Mouse (Mus musculus) heart, adult 8-10 months (tissue): Measurements from ENCODE around the gene Msh4. TPM values are rescaled to one million over a fixed set of nuclear protein-coding genes. Genes with fewer than 3 reads are reported as not detected.

ENCODE experiments used
- DNase-seq: peaks from one replicate; pipeline ENCODE4 v3.0.0; 2022; ENCODE audit warnings: low spot score
- total RNA-seq, 4 experiments: library from RNA; stranded (reverse); gene quantifications; 2 replicates each; pipeline ENCODE4 v1.2.4; 2022

The Msh4 gene
- under 1 TPM in 1 of 4 experiments, not detected in 3; 0.08 TPM for total RNA-seq

- no peak for DNase-seq
Observed at GRCm38 (mm10) chr3:153906136-153906871, at the start of gene Msh4. Gene Msh4 (minus strand): TSS chr3:153906138.

GRCm38 (mm10) chr3:153948176-153948575, 42.2 kb upstream of the Msh4 start:
- peak; percentile 44 for DNase-seq

GRCm38 (mm10) chr3:153947271-153947670, 41.3 kb upstream of the Msh4 start:
- DNase-seq: no peak

GRCm38 (mm10) chr3:153944335-153944990, 38.5 kb upstream of the Msh4 start, which contains the start of gene Acadm:
Gene Acadm (minus strand): TSS chr3:153944632.
- DNase-seq: peak; percentile 98

GRCm38 (mm10) chr3:153943901-153944334, 38.0 kb upstream of the Msh4 start:
- DNase-seq: no peak

- peak; percentile 29 for DNase-seq
Observed at GRCm38 (mm10) chr3:153943003-153943640, 37.2 kb upstream of the Msh4 start.

- peak; percentile 22 for DNase-seq
Observed at GRCm38 (mm10) chr3:153941613-153942012, 35.7 kb upstream of the Msh4 start.

GRCm38 (mm10) chr3:153940486-153940885, 34.5 kb upstream of the Msh4 start:
- DNase-seq: no peak

GRCm38 (mm10) chr3:153940021-153940420, 34.1 kb upstream of the Msh4 start:
- no peak for DNase-seq

- DNase-seq: no peak
Observed at GRCm38 (mm10) chr3:153937116-153937810, 31.3 kb upstream of the Msh4 start.

GRCm38 (mm10) chr3:153935878-153936277, 29.9 kb upstream of the Msh4 start:
- DNase-seq: peak; percentile 47

GRCm38 (mm10) chr3:153932461-153932860, 26.5 kb upstream of the Msh4 start:
- no peak for DNase-seq

- no peak for DNase-seq
Observed at GRCm38 (mm10) chr3:153929526-153929925, 23.6 kb upstream of the Msh4 start.

GRCm38 (mm10) chr3:153926333-153926732, 20.4 kb upstream of the Msh4 start:
- no peak for DNase-seq

GRCm38 (mm10) chr3:153921147-153921910, 15.4 kb upstream of the Msh4 start:
- DNase-seq: no peak

- DNase-seq: no peak
Observed at GRCm38 (mm10) chr3:153917200-153917599, 11.3 kb upstream of the Msh4 start.

GRCm38 (mm10) chr3:153913510-153914243, 7.7 kb upstream of the Msh4 start:
- DNase-seq: no peak

- DNase-seq: peak; percentile 93
Observed at GRCm38 (mm10) chr3:153912546-153913509, 6.9 kb upstream of the Msh4 start, which contains the start of gene Rabggtb. Gene Rabggtb (minus strand): TSS chr3:153913009.

- DNase-seq: no peak
Observed at GRCm38 (mm10) chr3:153911882-153912440, 6.0 kb upstream of the Msh4 start.
